Mouse (Mus musculus) myocyte (in vitro differentiated cells): ENCODE results near the gene Mettl1. TPM values are rescaled to one million over a fixed set of nuclear protein-coding genes. Genes with fewer than 3 reads are reported as not detected.

Experiments used
- H3K27me3 ChIP-seq: one replicate; pipeline ENCODE4 v1.6.1; 2011; ENCODE audit not compliant: control insufficient read depth, insufficient read depth, insufficient read length
- H3K36me3 ChIP-seq: one replicate; pipeline ENCODE4 v1.6.1; 2011; ENCODE audit not compliant: control insufficient read depth, insufficient read depth
- H3K4me2 ChIP-seq: one replicate; pipeline ENCODE4 v1.6.1; 2011; ENCODE audit warnings: low read depth, control low read depth
- H3K4me3 ChIP-seq: one replicate; pipeline ENCODE4 v1.5.1; 2011; ENCODE audit warnings: mild to moderate bottlenecking, control low read depth, moderate library complexity
- H3K79me2 ChIP-seq: one replicate; pipeline ENCODE4 v1.6.1; 2011; ENCODE audit not compliant: control insufficient read depth, insufficient read depth
- H3ac ChIP-seq: one replicate; pipeline ENCODE4 v1.6.1; 2011; ENCODE audit not compliant: control insufficient read depth, insufficient read length
- CEBPB ChIP-seq: IDR thresholded peaks from 2 replicates; pipeline ENCODE4 v1.6.1; 2011; ENCODE audit warnings: mild to moderate bottlenecking, moderate library complexity; ENCODE audit not compliant: poor library complexity, insufficient read depth, severe bottlenecking
- E2F4 ChIP-seq: IDR thresholded peaks from one replicate; pipeline ENCODE4 v1.6.1; 2011; ENCODE audit warnings: mild to moderate bottlenecking, control low read depth, moderate library complexity; ENCODE audit not compliant: insufficient read depth
- MAX ChIP-seq: IDR thresholded peaks from one replicate; pipeline ENCODE4 v1.6.1; 2011; ENCODE audit warnings: low read depth, mild to moderate bottlenecking, control low read depth
- MYOD1 ChIP-seq, 3 experiments: IDR thresholded peaks; one replicate each; pipeline ENCODE4 v1.6.1; 2011; ENCODE audit warnings: control low read depth in 2 of 3, low read depth in 2 of 3, mild to moderate bottlenecking in 2 of 3, moderate library complexity in 1 of 3; ENCODE audit not compliant: insufficient read length in 2 of 3, control insufficient read depth in 1 of 3
- MYOG ChIP-seq, 3 experiments: IDR thresholded peaks; one replicate each; pipeline ENCODE4 v1.6.1; 2011; ENCODE audit warnings: control low read depth in 2 of 3, low read depth in 2 of 3, mild to moderate bottlenecking in 2 of 3; ENCODE audit not compliant: insufficient read length in 2 of 3, control insufficient read depth in 1 of 3, insufficient read depth in 1 of 3
- POLR2A ChIP-seq: IDR thresholded peaks from one replicate; pipeline ENCODE4 v1.6.1; 2011; ENCODE audit warnings: low read depth, mild to moderate bottlenecking, control low read depth, moderate library complexity; ENCODE audit not compliant: insufficient read length
- POLR2AphosphoS2 ChIP-seq: IDR thresholded peaks from one replicate; pipeline ENCODE4 v1.6.1; 2011; ENCODE audit warnings: low read depth, control low read depth; ENCODE audit not compliant: insufficient read length
- REST ChIP-seq: IDR thresholded peaks from one replicate; pipeline ENCODE4 v1.6.1; 2011; ENCODE audit warnings: mild to moderate bottlenecking, control low read depth, moderate library complexity; ENCODE audit not compliant: insufficient read depth, insufficient read length
- SRF ChIP-seq: IDR thresholded peaks from one replicate; pipeline ENCODE4 v1.6.1; 2011; ENCODE audit warnings: low read depth; ENCODE audit not compliant: control insufficient read depth, insufficient read length
- TCF12 ChIP-seq: IDR thresholded peaks from one replicate; pipeline ENCODE4 v1.6.1; 2011; ENCODE audit warnings: mild to moderate bottlenecking, control low read depth; ENCODE audit not compliant: poor library complexity, insufficient read depth, severe bottlenecking
- TCF3 ChIP-seq: IDR thresholded peaks from one replicate; pipeline ENCODE4 v1.6.1; 2011; ENCODE audit warnings: low read depth, control low read depth; ENCODE audit not compliant: insufficient read length
- USF1 ChIP-seq: IDR thresholded peaks from one replicate; pipeline ENCODE4 v1.6.1; 2011; ENCODE audit warnings: low read depth, mild to moderate bottlenecking, control low read depth, moderate library complexity
- polyA plus RNA-seq: library from polyadenylated mRNA; unstranded; fragments of >200 nt; fragmentation: generic; extraction: Trizol; gene quantifications from one replicate; pipeline ENCODE4 v1.2.1, GENCODE M21; 2012; ENCODE audit warnings: missing spikeins

Mettl1 gene
- polyA plus RNA-seq, 1 experiment, result 17.2 TPM

GRCm38 (mm10) chr10:127062503-127062902, 21.3 kb downstream of the Mettl1 start:
- peak overlapping the region; percentile 75 for H3K4me2 ChIP-seq
- H3K4me3 ChIP-seq, result peak overlapping the region; percentile 98
- H3K27me3 ChIP-seq, result no peaks in the 10 kb centered on the region
- H3K36me3 ChIP-seq, result peaks cover 24% of the 10 kb centered on the region
- peaks cover 24% of the 10 kb centered on the region for H3K79me2 ChIP-seq
- H3ac ChIP-seq, result no peak overlapping the region
- TF ChIP-seq POLR2AphosphoS2, result no peak
- TF ChIP-seq CEBPB, result peak; percentile 50; the same call in 1 of the 2 replicates

GRCm38 (mm10) chr10:127063239-127063872, 22.1 kb downstream of the Mettl1 start, which contains the start of gene Cdk4:
Gene Cdk4, plus strand, starts transcription at chr10:127063534.
- Histone ChIP-seq H3K27me3 (no peaks in the 10 kb centered on the region), H3K36me3 (peaks cover 31% of the 10 kb centered on the region), H3K4me3 (peak within 1 kb of the TSS; percentile 98), H3K79me2 (peaks cover 25% of the 10 kb centered on the region), H3K4me2 (peak within 1 kb of the TSS; percentile 79), H3ac (peak within 1 kb of the TSS; percentile 17)
- TF ChIP-seq MAX (no peak), POLR2AphosphoS2 (peak; percentile 47), SRF (peak; percentile 59), CEBPB (no peak), POLR2A (peak; percentile 57), USF1 (peak; percentile 97), TCF3 (no peak), E2F4 (peak; percentile 17), REST (no peak), MYOG (IDR thresholded peaks at IDR 0.05; ENCODE audit: control insufficient read depth in 1 of 3, insufficient read depth in 1 of 3, insufficient read length in 2 of 3, low read depth in 2 of 3) (peak in 1 of 3 experiments; percentile 35), TCF12 (no peak), MYOD1 (IDR thresholded peaks at IDR 0.05; ENCODE audit: control insufficient read depth in 1 of 3, insufficient read length in 2 of 3, low read depth in 2 of 3) (peak in 1 of 3 experiments; percentile 52)

- H3K27me3 ChIP-seq, result no peaks in the 10 kb centered on the region
- H3K4me3 ChIP-seq, result peak overlapping the region; percentile 98
- H3K79me2 ChIP-seq, result peaks cover 33% of the 10 kb centered on the region
- no peak for TF ChIP-seq E2F4
- no peak for TF ChIP-seq USF1
- TF ChIP-seq POLR2AphosphoS2, result no peak
- TF ChIP-seq SRF, result no peak
- no peak for TF ChIP-seq REST
- no peak for TF ChIP-seq MYOD1 (IDR thresholded peaks at IDR 0.05; ENCODE audit: control insufficient read depth in 1 of 3, insufficient read length in 2 of 3, low read depth in 2 of 3)
- no peak for TF ChIP-seq TCF3
- TF ChIP-seq CEBPB, result no peak
- TF ChIP-seq POLR2A, result no peak
- no peak for TF ChIP-seq MAX
- TF ChIP-seq MYOG (IDR thresholded peaks at IDR 0.05; ENCODE audit: control insufficient read depth in 1 of 3, insufficient read depth in 1 of 3, insufficient read length in 2 of 3, low read depth in 2 of 3), result no peak
- TF ChIP-seq TCF12, result no peak
- H3K4me2 ChIP-seq, result peak overlapping the region; percentile 79
- peaks cover 35% of the 10 kb centered on the region for H3K36me3 ChIP-seq
- peak overlapping the region; percentile 17 for H3ac ChIP-seq
These were observed 23.0 kb downstream of the Mettl1 start for GRCm38 (mm10) chr10:127063913-127064870.

- TF ChIP-seq TCF12 (no peak), MAX (no peak), POLR2AphosphoS2 (no peak), CEBPB (no peak), MYOG (IDR thresholded peaks at IDR 0.05; ENCODE audit: control insufficient read depth in 1 of 3, insufficient read depth in 1 of 3, insufficient read length in 2 of 3, low read depth in 2 of 3) (no peak), POLR2A (no peak), USF1 (no peak), MYOD1 (IDR thresholded peaks at IDR 0.05; ENCODE audit: control insufficient read depth in 1 of 3, insufficient read length in 2 of 3, low read depth in 2 of 3) (no peak), REST (no peak), TCF3 (no peak), E2F4 (no peak), SRF (no peak)
- Histone ChIP-seq H3K79me2 (peaks cover 42% of the 10 kb centered on the region), H3K4me2 (no peak overlapping the region), H3ac (no peak overlapping the region), H3K4me3 (peak overlapping the region; percentile 98), H3K27me3 (no peaks in the 10 kb centered on the region), H3K36me3 (peaks cover 35% of the 10 kb centered on the region)
These were observed 24.8 kb downstream of the Mettl1 start for GRCm38 (mm10) chr10:127065981-127066380.

- Histone ChIP-seq H3K4me2 (no peak overlapping the region), H3K4me3 (no peak overlapping the region), H3K79me2 (peaks cover 42% of the 10 kb centered on the region), H3ac (no peak overlapping the region), H3K27me3 (no peaks in the 10 kb centered on the region), H3K36me3 (peaks cover 35% of the 10 kb centered on the region)
- TF ChIP-seq POLR2AphosphoS2 (peak; percentile 62), MAX (no peak), POLR2A (peak; percentile 17)
These were observed 25.4 kb downstream of the Mettl1 start for GRCm38 (mm10) chr10:127066519-127067018.
